Mouse (Mus musculus) kidney, adult 2 months (tissue): ENCODE measurements around the gene Gpr182. TPM values are rescaled to one million over a fixed set of nuclear protein-coding genes. Genes with fewer than 3 reads are reported as not detected.

Experiments
- DNase-seq: peaks from one replicate; pipeline ENCODE4 v3.0.0; 2021
- H3K27ac ChIP-seq: fragments of 200-500 bp; 2 replicates; pipeline ENCODE4 v1.5.1; 2012; ENCODE audit warnings: low read depth, low read length, control low read depth, inconsistent platforms; ENCODE audit not compliant: insufficient read depth
- H3K27me3 ChIP-seq: fragments of 200-500 bp; replicated peaks from 2 replicates; pipeline ENCODE4 v1.6.1; 2012; ENCODE audit warnings: mild to moderate bottlenecking, moderate library complexity, low read length, inconsistent platforms; ENCODE audit not compliant: control insufficient read depth, insufficient read depth
- H3K36me3 ChIP-seq: fragments of 200-500 bp; 2 replicates; pipeline ENCODE4 v1.6.1; 2012; ENCODE audit warnings: mild to moderate bottlenecking, moderate library complexity, low read length, inconsistent platforms; ENCODE audit not compliant: control insufficient read depth, insufficient read depth
- H3K4me1 ChIP-seq: fragments of 200-500 bp; 2 replicates; pipeline ENCODE4 v1.6.1; 2011; ENCODE audit warnings: low read length; ENCODE audit not compliant: control insufficient read depth, insufficient read depth
- H3K4me3 ChIP-seq: fragments of 200-500 bp; 2 replicates; pipeline ENCODE4 v1.5.1; 2011; ENCODE audit warnings: mild to moderate bottlenecking, low read depth, low read length, control low read depth; ENCODE audit not compliant: insufficient read depth
- CTCF ChIP-seq: fragments of 200-500 bp; conservative IDR thresholded peaks from 2 replicates; pipeline ENCODE4 v1.5.1; 2011; ENCODE audit warnings: low read depth, mild to moderate bottlenecking, control low read depth, low read length, moderate library complexity, mixed read lengths; ENCODE audit not compliant: insufficient read depth, insufficient read length
- POLR2A ChIP-seq: fragments of 200-500 bp; IDR thresholded peaks from one replicate; pipeline ENCODE4 v1.6.1; 2011; ENCODE audit warnings: low read depth, low read length, control low read depth
- WGBS: fragments of 180-500 bp; shearing (Covaris S2); methylation state at CpG from one replicate; pipeline ENCODE4 v1.1.7; 2018; 5-methylcytosine and 5-hydroxymethylcytosine counted together
- polyA plus RNA-seq: library from polyadenylated mRNA; depleted of rRNA; stranded (reverse); fragments of >200 nt; gene quantifications from 2 replicates; pipeline ENCODE4 v1.2.3, GENCODE M21; 2012

Gene Gpr182
- polyA plus RNA-seq, 1 experiment, result 9.7 TPM

GRCm38 (mm10) chr10:127759181-127760110, 7.9 kb upstream of the Gpr182 start, which contains the start of the genes Rdh1 and Rdh16f1:
Gene Rdh1 (plus strand): TSS chr10:127759721.
Gene Rdh16f1 (plus strand): TSS chr10:127759787.
- TF ChIP-seq CTCF (no peak), POLR2A (no peak)
- no peaks in the 10 kb centered on the region for H3K36me3 ChIP-seq

GRCm38 (mm10) chr10:127755770-127756468, 4.4 kb upstream of the Gpr182 start:
- Histone ChIP-seq H3K4me1 (peaks cover 9% of the 10 kb centered on the region), H3K4me3 (peak overlapping the region; percentile 11; the same call in 1 of the 2 replicates), H3K36me3 (no peaks in the 10 kb centered on the region), H3K27me3 (no peaks in the 10 kb centered on the region), H3K27ac (no peak overlapping the region)
- 61% methylated on average over 18 of the region's 18 CpGs for WGBS
- TF ChIP-seq POLR2A (no peak), CTCF (no peak)
- DNase-seq, result peak; percentile 32

More at GRCm38 (mm10) chr10:127759181-127760110, 7.9 kb upstream of the Gpr182 start, which contains the start of the genes Rdh1 and Rdh16f1:
- Histone ChIP-seq H3K27ac (no peak within 1 kb of the TSS), H3K4me1 (peaks cover 14% of the 10 kb centered on the region), H3K27me3 (no peaks in the 10 kb centered on the region), H3K4me3 (no peak within 1 kb of the TSS)
- DNase-seq, result no peak
- WGBS, result 71% methylated on average over 9 of the region's 9 CpGs

GRCm38 (mm10) chr10:127755246-127755645, 3.7 kb upstream of the Gpr182 start:
- Histone ChIP-seq H3K4me1 (peaks cover 9% of the 10 kb centered on the region), H3K27me3 (no peaks in the 10 kb centered on the region), H3K36me3 (no peaks in the 10 kb centered on the region), H3K4me3 (no peak overlapping the region), H3K27ac (peak overlapping the region; percentile 65)
- 20% methylated on average over 3 of the region's 3 CpGs for WGBS
- no peak for TF ChIP-seq POLR2A
- TF ChIP-seq CTCF, result no peak
- DNase-seq, result peak; percentile 58

DNA sequence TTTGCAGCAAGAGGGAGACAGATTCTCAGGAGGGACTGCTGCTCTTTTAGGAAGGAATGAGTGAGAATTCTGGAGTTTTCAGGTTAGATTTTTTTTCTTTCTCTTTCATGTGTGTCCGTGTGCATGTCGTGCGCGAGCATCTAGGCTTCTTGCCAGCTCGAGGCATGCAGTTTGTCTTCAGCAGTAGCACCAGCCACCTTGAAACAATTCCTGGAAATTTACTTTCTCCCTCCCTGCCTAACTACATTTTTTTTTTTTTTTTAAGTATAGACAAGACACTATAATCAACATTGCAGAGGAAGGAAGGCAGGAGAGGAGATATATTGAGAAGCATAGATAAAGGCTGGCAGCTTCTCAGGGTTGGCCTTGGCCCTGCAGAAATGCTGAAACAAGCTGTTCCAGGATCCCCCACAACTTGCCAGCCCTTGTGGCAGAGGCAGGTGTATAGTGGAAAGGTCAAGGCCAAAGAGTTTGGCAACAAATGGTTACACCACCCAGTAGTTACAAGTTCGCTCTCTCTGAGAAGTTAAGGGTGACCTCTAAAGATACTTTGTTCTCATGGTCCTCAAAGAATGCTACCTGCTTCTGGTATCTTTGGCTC, 3.1 kb upstream of the Gpr182 start:
- Histone ChIP-seq H3K27me3 (no peaks in the 10 kb centered on the region), H3K36me3 (no peaks in the 10 kb centered on the region), H3K4me3 (no peak overlapping the region), H3K27ac (peak overlapping the region; percentile 65), H3K4me1 (peaks cover 9% of the 10 kb centered on the region)
- 18% methylated on average over 6 of the region's 6 CpGs for WGBS
- TF ChIP-seq CTCF, result no peak
- no peak for TF ChIP-seq POLR2A
- DNase-seq, result peak; percentile 75

GRCm38 (mm10) chr10:127750136-127750777, 1.3 kb downstream of the Gpr182 start:
- Histone ChIP-seq H3K36me3 (no peaks in the 10 kb centered on the region), H3K4me1 (peaks cover 27% of the 10 kb centered on the region), H3K4me3 (peak overlapping the region; percentile 30), H3K27me3 (no peaks in the 10 kb centered on the region), H3K27ac (peak overlapping the region; percentile 31)
- no peak for TF ChIP-seq CTCF
- TF ChIP-seq POLR2A, result no peak
- peak; percentile 27 for DNase-seq
- 69% methylated on average over 24 of the region's 24 CpGs for WGBS

DNA sequence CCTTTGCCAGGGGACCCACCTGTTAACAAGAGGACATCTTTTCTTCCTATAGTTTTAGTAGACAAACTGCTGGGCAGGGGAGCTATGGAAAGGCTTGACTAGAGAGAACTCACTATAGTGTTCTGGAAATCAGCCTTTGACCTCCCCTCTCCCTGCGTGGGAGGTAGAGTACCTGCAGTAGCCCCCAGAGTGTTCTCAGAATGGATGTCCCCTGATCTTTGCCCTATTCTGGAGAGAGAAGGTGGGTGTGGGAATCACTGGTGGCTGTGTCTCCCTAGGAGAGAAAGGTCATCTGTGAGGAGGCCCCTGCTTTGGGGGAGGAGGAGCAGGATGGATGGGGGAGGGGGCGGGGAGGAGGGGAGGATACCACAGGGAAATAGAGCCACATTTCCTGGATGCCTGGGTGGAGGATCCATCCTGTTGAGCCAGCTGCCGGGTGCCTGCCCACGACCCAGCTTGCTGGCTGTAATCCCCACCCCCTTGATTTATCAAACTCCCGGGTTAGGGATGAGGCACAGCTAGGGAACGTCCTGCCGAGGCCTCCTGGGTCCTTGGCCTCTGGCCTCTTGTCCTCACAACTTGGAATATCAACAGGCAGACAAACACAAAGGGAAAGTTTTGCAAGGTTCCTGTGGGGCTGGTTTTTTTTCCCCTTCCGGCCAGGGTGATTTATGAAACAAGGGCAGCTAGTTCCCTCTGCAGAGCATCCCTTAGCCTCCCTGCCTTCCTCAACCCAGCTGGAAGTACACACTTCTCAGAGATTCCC, 2.5 kb downstream of the Gpr182 start:
- Histone ChIP-seq H3K36me3 (no peaks in the 10 kb centered on the region), H3K4me1 (peaks cover 19% of the 10 kb centered on the region), H3K27ac (peak overlapping the region; percentile 26), H3K4me3 (no peak overlapping the region), H3K27me3 (no peaks in the 10 kb centered on the region)
- DNase-seq, result peak; percentile 89
- 16% methylated on average over 8 of the region's 8 CpGs for WGBS
- TF ChIP-seq POLR2A (no peak), CTCF (no peak)
